Mouse (Mus musculus) layer of hippocampus, adult 2 months (tissue): ENCODE results near the gene Ccdc61. TPM values are rescaled to one million over a fixed set of nuclear protein-coding genes. Genes with fewer than 3 reads are reported as not detected.

Experiments used
- DNase-seq, 2 experiments: peaks; one replicate each; pipeline ENCODE4 v3.0.0; 2022; ENCODE audit warnings: low spot score in 2 of 2
- H3K27ac ChIP-seq: fragments of 200-600 bp; 2 replicates; pipeline ENCODE4 v1.8.1; 2022
- H3K4me3 ChIP-seq: fragments of 200-600 bp; 2 replicates; pipeline ENCODE4 v1.8.1; 2022; ENCODE audit warnings: mild to moderate bottlenecking
- CTCF ChIP-seq: fragments of 200-600 bp; conservative IDR thresholded peaks from 2 replicates; pipeline ENCODE4 v1.8.1; 2022; ENCODE audit warnings: antibody characterized with exemption, mild to moderate bottlenecking, moderate library complexity
- total RNA-seq, 2 experiments: library from RNA; stranded (reverse); gene quantifications; 2 replicates each; pipeline ENCODE4 v1.2.3; 2021

Ccdc61 gene
- total RNA-seq, 2 experiments from 2014 or later = 10.9 to 12.6 TPM

DNA sequence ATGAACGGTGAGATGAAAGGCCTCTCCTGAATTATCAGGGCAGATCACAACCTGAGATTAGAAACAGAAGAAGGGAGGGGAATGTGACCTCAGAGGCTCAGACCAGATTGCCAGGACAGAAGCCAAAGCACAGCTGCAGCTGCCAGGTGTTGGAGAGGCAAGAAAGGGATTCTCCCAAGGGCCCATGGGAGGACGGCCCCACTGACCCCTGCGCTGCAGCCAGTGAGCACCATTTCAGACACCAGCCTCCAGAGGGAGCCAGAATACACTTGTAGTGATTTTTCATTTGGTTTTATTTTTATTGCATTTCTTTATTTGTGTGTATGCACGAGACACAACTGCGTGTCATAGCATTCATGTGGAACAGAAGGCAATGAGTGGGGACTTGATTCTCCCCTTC, 13.7 kb downstream of the Ccdc61 start:
- peak; percentile 42 to 58 for DNase-seq
- TF ChIP-seq CTCF = peak; percentile 92
- Histone ChIP-seq H3K27ac (no peak overlapping the region), H3K4me3 (peak overlapping the region; percentile 4; the same call in 1 of the 2 replicates)

DNA sequence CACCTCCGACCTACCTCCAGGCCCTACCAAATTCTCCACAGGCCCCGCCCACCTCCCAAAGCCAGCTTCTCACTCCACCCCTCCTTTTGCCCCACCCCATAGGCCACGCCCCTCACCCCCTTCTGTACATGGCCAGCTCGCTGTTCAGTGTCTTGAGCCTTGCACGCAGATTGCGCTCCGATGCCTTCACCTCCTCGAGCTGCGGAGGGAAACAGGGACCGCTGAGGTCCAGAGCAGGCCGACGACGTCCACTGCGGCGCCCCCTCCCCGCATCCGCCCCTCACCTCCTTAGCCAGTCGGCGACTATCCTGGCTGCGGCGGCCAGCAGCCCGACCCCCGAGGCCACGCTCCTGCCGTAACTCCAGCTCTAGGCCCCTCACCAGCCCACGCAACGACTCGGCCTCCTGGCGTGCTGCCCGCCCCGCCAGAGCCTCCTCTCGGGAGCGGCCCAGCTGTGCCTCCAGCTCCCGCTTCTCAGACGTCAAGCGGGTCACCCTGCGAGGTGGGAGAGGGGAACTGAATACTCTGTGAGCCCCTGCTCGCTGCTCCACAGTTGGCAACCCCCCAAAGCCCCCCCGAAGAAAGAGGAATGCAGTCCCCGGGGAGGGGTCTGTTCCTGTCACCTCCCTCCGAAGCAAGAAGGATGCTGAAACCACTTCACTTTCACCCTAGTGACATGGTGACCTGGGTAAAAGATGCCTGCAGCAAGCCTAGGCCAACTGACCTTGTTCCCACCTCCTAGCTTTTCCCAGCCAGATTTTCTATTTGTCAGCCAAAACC, 16.4 kb downstream of the Ccdc61 start:
- peak; percentile 42 to 50 for DNase-seq
- TF ChIP-seq CTCF = no peak
- Histone ChIP-seq H3K27ac (no peak overlapping the region), H3K4me3 (peak overlapping the region; percentile 53)

DNA sequence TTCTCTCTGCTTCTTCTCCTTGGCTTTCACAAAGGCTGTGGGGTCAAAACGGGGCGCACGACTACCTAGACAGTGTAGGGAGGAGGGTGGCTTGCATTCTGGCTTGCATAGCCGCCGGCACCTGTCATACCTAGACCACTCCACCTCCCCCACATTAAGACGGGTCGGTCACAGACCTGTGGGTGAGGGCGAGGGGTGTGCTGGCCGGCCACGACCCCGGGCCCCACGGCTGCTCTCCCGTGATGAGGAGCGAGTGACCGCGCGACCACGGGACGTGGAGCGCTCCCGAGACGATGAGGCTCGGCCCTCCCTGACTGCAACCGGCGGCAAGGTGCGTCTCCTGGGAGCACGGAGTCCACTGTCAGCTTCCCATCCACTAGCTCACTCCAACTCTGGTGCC, 17.2 kb downstream of the Ccdc61 start:
- no peak for DNase-seq
- Histone ChIP-seq H3K4me3 (peak overlapping the region; percentile 62), H3K27ac (no peak overlapping the region)
- no peak for TF ChIP-seq CTCF

GRCm38 (mm10) chr7:18891872-18892599, 18.2 kb downstream of the Ccdc61 start:
- peak; percentile 93 to 96 for DNase-seq
- peak overlapping the region; percentile 62 for H3K4me3 ChIP-seq
- peak overlapping the region; percentile 73; the same call in 1 of the 2 replicates for H3K27ac ChIP-seq
- TF ChIP-seq CTCF = peak; percentile 98

GRCm38 (mm10) chr7:18890848-18891247, 19.4 kb downstream of the Ccdc61 start:
- no peak for DNase-seq
- Histone ChIP-seq H3K27ac (no peak overlapping the region), H3K4me3 (no peak overlapping the region)
- TF ChIP-seq CTCF = no peak

GRCm38 (mm10) chr7:18886963-18887362, 23.3 kb downstream of the Ccdc61 start:
- H3K27ac ChIP-seq = no peak overlapping the region
- H3K4me3 ChIP-seq = no peak overlapping the region
- no peak for TF ChIP-seq CTCF
- no peak for DNase-seq

GRCm38 (mm10) chr7:18884745-18885422, 25.3 kb downstream of the Ccdc61 start:
- Histone ChIP-seq H3K27ac (peak overlapping the region; percentile 68; the same call in 1 of the 2 replicates), H3K4me3 (peak overlapping the region; percentile 22)
- TF ChIP-seq CTCF = no peak
- no peak for DNase-seq

- no peak for TF ChIP-seq CTCF
- peak overlapping the region; percentile 22 for H3K4me3 ChIP-seq
- no peak for DNase-seq
- peak overlapping the region; percentile 68; the same call in 1 of the 2 replicates for H3K27ac ChIP-seq
Observed at GRCm38 (mm10) chr7:18883991-18884744, 26.0 kb downstream of the Ccdc61 start.

DNA sequence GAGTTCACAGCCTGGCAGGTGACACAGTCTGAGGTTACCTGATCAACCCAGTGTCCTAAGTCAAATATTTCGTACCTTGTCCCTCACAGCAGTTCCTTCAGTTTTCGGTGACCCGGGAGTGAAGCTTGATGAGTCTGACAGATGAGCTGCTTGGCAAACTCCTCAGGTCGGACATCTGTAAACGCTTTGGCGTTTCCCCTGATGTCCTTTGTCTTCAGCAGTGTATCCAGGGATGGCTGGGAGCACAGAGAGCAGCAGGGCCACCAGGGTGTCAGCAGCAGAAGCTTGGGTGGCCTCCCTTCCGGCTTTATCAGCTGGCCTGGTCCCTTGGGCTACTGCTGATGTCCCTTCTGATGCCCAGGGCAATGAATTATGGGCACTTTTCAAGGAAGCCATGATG, 31.5 kb downstream of the Ccdc61 start:
- H3K27ac ChIP-seq = no peak overlapping the region; the same call in 1 of the 2 replicates
- no peak overlapping the region for H3K4me3 ChIP-seq
- TF ChIP-seq CTCF = no peak
- no peak for DNase-seq

GRCm38 (mm10) chr7:18875372-18875771, 34.8 kb downstream of the Ccdc61 start:
- Histone ChIP-seq H3K4me3 (no peak overlapping the region), H3K27ac (no peak overlapping the region)
- TF ChIP-seq CTCF = peak; percentile 37
- no peak for DNase-seq

DNA sequence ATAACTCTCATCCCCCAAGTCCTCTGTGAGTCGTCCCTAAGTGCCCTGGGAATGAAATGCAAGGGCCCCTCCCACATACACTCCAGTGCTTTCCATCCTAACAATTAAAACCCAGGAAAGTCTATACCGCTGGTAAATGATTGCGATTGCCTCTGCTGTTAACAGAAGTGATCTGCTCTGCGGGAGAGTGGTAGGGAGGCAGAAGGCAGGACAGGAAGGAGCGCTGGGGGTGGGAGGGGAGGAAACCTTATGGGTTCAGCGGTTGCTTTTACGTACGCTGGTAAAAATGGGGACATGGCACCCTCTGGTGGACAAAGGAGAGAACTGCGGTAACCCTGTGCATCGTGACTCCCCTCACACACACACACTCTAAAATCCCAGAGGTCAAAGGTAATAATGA, 37.0 kb downstream of the Ccdc61 start:
- Histone ChIP-seq H3K4me3 (peak overlapping the region; percentile 64), H3K27ac (peak overlapping the region; percentile 72; the same call in 1 of the 2 replicates)
- TF ChIP-seq CTCF = peak; percentile 96
- DNase-seq = peak; percentile 70 to 79

- Histone ChIP-seq H3K4me3 (peak overlapping the region; percentile 64), H3K27ac (peak overlapping the region; percentile 72; the same call in 1 of the 2 replicates)
- no peak for DNase-seq
- TF ChIP-seq CTCF = no peak
Observed at GRCm38 (mm10) chr7:18872816-18873215, 37.4 kb downstream of the Ccdc61 start.
